Mouse (Mus musculus): Measurements from ENCODE around the gene Sh3gl2.

The Sh3gl2 gene

GRCm38 (mm10) chr4:85319092-85319491, 114.2 kb downstream of the Sh3gl2 start:
- DNase-seq, result no peak

- DNase-seq, result no peak
These were observed 120.5 kb downstream of the Sh3gl2 start for GRCm38 (mm10) chr4:85325454-85325853.

GRCm38 (mm10) chr4:85326052-85326451, 121.1 kb downstream of the Sh3gl2 start:
- DNase-seq, result no peak

GRCm38 (mm10) chr4:85334688-85335200, 129.8 kb downstream of the Sh3gl2 start:
- no peak for DNase-seq

GRCm38 (mm10) chr4:85336356-85336755, 131.4 kb downstream of the Sh3gl2 start:
- DNase-seq, result no peak

GRCm38 (mm10) chr4:85339126-85339525, 134.2 kb downstream of the Sh3gl2 start:
- no peak for DNase-seq

- no peak for DNase-seq
These were observed 135.8 kb downstream of the Sh3gl2 start for GRCm38 (mm10) chr4:85340686-85341085.

- DNase-seq, result no peak
These were observed 141.0 kb downstream of the Sh3gl2 start for GRCm38 (mm10) chr4:85345911-85346310.

- DNase-seq, result no peak
These were observed 143.2 kb downstream of the Sh3gl2 start for GRCm38 (mm10) chr4:85348079-85348643.

- DNase-seq, result no peak
These were observed 157.7 kb downstream of the Sh3gl2 start for GRCm38 (mm10) chr4:85362661-85363060.

- no peak for DNase-seq
These were observed 158.3 kb downstream of the Sh3gl2 start for GRCm38 (mm10) chr4:85363205-85363604.

- no peak for DNase-seq
These were observed 166.1 kb downstream of the Sh3gl2 start for GRCm38 (mm10) chr4:85371036-85371435.

GRCm38 (mm10) chr4:85374801-85375200, 169.9 kb downstream of the Sh3gl2 start:
- DNase-seq, result no peak

GRCm38 (mm10) chr4:85376187-85376586, 171.3 kb downstream of the Sh3gl2 start:
- no peak for DNase-seq

- no peak for DNase-seq
These were observed 171.7 kb downstream of the Sh3gl2 start for GRCm38 (mm10) chr4:85376610-85377009.

- DNase-seq, result no peak
These were observed 180.3 kb downstream of the Sh3gl2 start for GRCm38 (mm10) chr4:85385241-85385640.

GRCm38 (mm10) chr4:85387676-85388075, 182.8 kb downstream of the Sh3gl2 start:
- no peak for DNase-seq

- DNase-seq, result no peak
These were observed 186.9 kb downstream of the Sh3gl2 start for GRCm38 (mm10) chr4:85391795-85392194.

- no peak for DNase-seq
These were observed 193.8 kb downstream of the Sh3gl2 start for GRCm38 (mm10) chr4:85398765-85399164.

GRCm38 (mm10) chr4:85402823-85403222, 197.9 kb downstream of the Sh3gl2 start:
- peak; percentile 46 to 74 for DNase-seq

GRCm38 (mm10) chr4:85404424-85405194, 199.7 kb downstream of the Sh3gl2 start:
- DNase-seq, result peak in 1 of 2 experiments; percentile 71

GRCm38 (mm10) chr4:85405276-85405675, 200.3 kb downstream of the Sh3gl2 start:
- DNase-seq, result no peak

GRCm38 (mm10) chr4:85416466-85416865, 211.5 kb downstream of the Sh3gl2 start:
- no peak for DNase-seq

GRCm38 (mm10) chr4:85420429-85420828, 215.5 kb downstream of the Sh3gl2 start:
- no peak for DNase-seq

All from lung, postnatal 4 days (tissue).